Mouse (Mus musculus) G1E (cell line): ENCODE results near the gene Fam69b.

Experiments used
- CTCF ChIP-seq: IDR thresholded peaks from 2 replicates; pipeline ENCODE4 v1.5.1; 2012; ENCODE audit warnings: low read depth, low read length, inconsistent platforms, mixed read lengths
- GATA1 ChIP-seq: IDR thresholded peaks from 2 replicates; pipeline ENCODE4 v1.6.1; 2012; ENCODE audit warnings: borderline replicate concordance, low read length, inconsistent platforms, mixed read lengths

- TF ChIP-seq CTCF (no peak), GATA1 (no peak)
These were observed 25.1 kb upstream of the Fam69b start for GRCm38 (mm10) chr2:26603159-26603558.
